Mouse (Mus musculus): ENCODE measurements around the gene Camk2g. TPM values are rescaled to one million over a fixed set of nuclear protein-coding genes. Genes with fewer than 3 reads are reported as not detected.

Camk2g gene
- 99.6 and 105 TPM in 2 replicates for polyA plus RNA-seq (2012; rRNA removed)

DNA sequence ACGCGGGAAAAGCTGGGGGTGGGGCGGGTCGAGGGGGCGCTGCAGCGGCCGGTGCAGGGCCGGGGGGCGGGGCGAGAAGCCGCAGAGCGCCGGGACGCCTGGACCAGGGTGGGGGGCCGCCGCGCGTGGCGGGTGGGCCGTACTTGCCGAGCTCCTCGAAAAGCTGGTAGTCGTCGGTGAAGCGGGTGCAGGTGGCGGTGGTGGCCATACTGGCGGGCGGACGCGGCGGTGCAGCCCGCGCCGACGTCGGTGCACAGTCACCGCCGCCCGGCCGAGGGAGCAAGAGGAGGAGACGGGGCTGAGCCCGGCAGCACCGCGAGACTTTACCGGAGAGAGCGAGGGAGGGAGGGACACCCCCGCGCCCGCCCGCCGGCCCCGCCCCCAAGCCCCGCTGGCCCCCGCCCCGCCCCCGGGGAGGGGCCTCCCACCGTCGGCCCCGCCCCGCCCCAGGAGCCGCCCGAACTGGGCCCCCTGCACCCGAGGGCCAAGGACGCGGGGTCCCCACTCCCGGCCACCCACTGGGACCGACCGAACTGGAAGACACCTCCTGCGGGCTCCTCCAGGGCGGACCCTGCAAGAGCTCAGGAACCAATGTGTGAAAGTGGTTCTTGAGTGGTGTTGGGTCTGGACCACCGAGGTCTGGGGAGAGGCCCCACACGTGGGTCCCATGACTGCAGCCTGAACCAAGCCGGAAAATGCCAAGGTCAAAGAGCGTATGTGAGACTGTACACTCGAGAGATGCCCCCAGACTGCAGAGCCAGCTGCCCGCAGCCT, at the start of gene Camk2g:
Gene Camk2g (minus strand): TSS at position 331 of the 774 bp plus-strand sequence.

DNA sequence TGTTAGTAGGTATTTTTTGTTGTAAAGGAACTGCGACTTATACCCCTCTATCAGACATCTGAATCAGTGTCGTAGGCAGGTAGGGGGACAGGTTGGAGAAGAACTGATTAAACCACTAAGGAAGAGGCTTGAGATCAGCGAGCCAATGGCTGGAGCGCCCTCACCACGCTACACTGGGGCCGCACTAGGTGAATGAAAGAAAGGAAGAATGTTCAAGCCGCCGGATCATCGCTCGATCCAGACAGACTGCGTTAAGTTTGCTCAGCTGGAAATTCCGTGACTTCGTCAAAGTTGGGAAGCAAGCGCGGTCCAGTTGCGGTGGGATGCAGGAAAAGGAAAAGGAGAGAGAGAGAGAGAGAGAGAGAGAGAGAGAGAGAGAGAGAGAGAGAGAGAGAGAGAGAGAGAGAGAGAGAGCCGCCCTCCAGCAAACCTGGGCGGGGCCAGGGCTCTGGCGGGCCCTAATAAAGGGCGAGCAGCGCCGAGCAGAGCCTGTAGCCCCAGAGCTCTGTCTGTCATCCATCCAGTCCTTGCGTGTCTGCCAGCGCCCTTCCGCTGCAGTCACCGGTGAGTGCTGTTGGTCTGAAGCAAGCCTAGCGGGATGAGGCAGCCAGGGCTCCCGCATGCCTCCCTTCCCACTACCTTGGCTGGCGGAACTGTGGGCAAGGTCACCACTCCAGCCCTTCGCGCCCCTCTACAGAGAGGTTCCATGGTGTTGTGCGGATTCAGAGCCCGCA, 42.5 kb upstream of the Camk2g start, which contains the start of gene Plau:
Gene Plau (plus strand): TSS at position 490 of the 734 bp plus-strand sequence.

DNA sequence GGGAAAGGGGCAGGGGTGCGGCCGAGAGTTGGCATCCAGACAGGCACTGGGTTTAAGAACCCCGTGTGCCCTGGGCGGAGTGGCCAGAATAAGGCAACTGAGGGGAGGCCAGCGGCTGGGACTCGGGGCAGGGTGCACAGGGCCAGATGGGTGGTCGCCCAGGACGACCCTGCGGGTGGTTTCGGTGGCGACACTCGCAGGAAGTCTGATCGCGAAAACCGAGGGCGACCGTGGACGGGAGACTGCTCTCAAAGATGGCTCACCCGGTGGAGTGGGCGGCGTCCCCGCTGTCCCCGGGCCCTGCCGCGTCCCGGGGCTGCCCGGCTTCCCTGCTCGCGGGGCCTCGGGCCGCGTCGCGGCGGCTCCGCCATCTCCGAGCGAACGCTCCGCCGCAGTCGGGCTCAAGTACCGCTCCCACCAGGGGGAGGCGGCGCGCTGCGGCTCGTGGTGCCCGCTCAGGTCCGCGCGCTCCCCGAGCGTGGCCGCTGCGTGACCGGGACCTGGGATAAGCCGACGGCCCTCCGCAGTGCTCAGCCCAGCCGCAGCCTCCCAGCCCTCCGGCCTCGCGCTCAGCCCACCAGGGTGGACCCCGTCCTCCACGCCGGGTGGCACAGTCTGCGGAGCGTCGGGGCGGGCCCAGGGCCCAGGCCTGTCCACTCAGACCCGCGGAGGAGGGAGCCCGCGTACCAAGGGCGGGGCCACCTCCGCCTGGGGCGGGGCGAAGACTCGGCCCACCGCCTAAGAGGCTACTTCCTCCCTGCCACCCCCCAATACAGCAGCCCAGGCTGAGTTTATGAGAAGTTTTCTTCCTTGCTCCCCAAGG, 59.7 kb downstream of the Camk2g start, which contains the start of gene Ndst2:
Gene Ndst2 (minus strand): TSS at position 611 of the 823 bp plus-strand sequence.

DNA sequence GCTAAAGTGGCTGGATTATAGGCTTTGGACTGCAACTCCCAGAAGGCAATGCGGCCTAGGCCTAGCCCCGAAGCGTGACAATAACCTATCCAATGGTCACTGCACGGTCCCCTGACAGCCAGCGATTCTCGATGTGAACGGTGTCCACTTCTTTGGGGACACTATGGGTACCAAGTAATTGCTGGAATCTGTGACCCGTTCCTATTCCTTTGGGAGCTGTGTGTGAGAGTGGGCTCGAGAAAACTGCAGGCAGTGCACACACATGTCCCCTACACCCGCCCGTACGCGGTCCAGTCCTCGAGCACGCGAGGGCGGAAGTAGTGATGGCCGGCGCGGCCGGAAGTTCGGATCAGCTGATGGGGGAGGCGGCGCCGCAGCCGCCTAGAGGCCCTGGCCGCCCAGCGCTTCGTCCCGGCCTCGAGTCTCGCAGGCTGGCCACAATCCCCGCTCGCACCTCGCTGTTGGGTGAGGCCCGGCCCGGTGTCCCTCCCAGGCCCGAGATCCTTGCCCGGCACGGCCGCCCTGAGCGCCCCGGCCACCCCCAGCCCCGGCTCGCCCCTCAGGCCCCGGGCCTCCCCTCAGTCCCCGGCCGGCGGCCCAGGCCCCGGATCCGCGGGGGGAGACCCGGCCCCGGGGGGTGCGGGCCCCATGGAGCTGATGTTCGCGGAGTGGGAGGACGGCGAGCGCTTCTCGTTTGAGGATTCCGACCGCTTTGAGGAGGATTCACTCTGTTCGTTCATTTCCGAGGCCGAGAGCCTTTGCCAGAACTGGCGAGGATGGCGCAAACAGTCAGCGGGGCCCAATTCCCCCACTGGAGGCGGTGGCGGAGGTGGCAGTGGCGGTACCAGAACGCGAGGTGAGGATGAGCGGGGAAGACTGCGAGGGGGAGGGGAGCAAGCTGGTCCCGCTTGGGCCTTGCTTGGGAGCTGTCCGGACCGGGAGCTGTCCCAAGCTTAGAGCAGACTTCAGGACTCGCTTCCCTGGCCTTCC, 86.4 kb downstream of the Camk2g start, which contains the start of gene Zswim8:
Gene Zswim8 (plus strand): TSS at position 352 of the 990 bp plus-strand sequence.

GRCm38 (mm10) chr14:20702741-20703381, 91.0 kb downstream of the Camk2g start, which contains the start of gene Chchd1:
Gene Chchd1 (plus strand): TSS chr14:20703006.

GRCm38 (mm10) chr14:20694884-20695760, 98.8 kb downstream of the Camk2g start, which contains the start of gene Fut11:
Gene Fut11 (plus strand): TSS chr14:20694968.

Other genes starting within 250 kb of the Camk2g start
- gene Ppp3cb, start 247.5 kb downstream of the Camk2g start, polyA plus RNA-seq (2012; rRNA removed) = 6.5 and 8.3 TPM in 2 replicates
- gene Usp54, start 153.0 kb downstream of the Camk2g start, polyA plus RNA-seq (2012; rRNA removed) = 9.4 and 13.0 TPM in 2 replicates
- 0.14 TPM in 1 of 2 replicates, not detected in the other for gene Myoz1, start 137.5 kb downstream of the Camk2g start, polyA plus RNA-seq (2012; rRNA removed)
- gene Synpo2l, start 125.7 kb downstream of the Camk2g start, polyA plus RNA-seq (2012; rRNA removed) = 0.15 and 0.26 TPM in 2 replicates
- gene Sec24c, start 119.8 kb downstream of the Camk2g start, polyA plus RNA-seq (2012; rRNA removed) = 273 and 281 TPM in 2 replicates
- 53.0 and 81.9 TPM in 2 replicates for gene Fut11, start 99.1 kb downstream of the Camk2g start, polyA plus RNA-seq (2012; rRNA removed)
- 24.3 and 35.0 TPM in 2 replicates for gene Chchd1, start 91.1 kb downstream of the Camk2g start, polyA plus RNA-seq (2012; rRNA removed)
- gene Zswim8, start 86.5 kb downstream of the Camk2g start, polyA plus RNA-seq (2012; rRNA removed) = 313 and 413 TPM in 2 replicates
- 57.2 and 65.6 TPM in 2 replicates for gene Ndst2, start 59.5 kb downstream of the Camk2g start, polyA plus RNA-seq (2012; rRNA removed)
- 24.2 and 24.8 TPM in 2 replicates for gene Plau, start 42.6 kb upstream of the Camk2g start, polyA plus RNA-seq (2012; rRNA removed)
- 71.4 and 78.9 TPM in 2 replicates for gene Vcl, start 135.3 kb upstream of the Camk2g start, polyA plus RNA-seq (2012; rRNA removed)

Measured in ovary, adult 2 months (tissue).